Mouse (Mus musculus): ENCODE measurements around the gene AC161166.1. TPM values are rescaled to one million over a fixed set of nuclear protein-coding genes. Genes with fewer than 3 reads are reported as not detected.

AC161166.1 gene
- polyA plus RNA-seq, 1 experiment from 2014 or later = 0.37 TPM

DNA sequence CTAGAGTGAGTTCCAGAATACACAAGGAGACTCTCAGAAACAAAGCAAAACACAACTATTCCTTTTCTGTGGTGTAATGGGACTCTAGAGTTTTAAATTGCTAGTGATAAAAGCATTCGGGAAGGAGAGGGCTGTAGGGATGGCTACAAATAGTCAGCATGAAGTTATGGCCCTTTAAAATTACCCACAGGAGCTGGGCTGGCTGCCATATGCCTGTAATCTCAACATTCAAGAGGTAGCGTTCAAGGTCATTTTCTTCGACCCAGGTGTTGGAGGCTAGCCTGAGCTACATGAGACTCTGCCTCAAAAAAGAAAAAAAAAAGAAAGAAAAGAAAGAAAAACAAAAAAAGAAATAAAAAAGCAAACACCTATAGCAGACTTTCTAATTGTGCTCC, 6.2 kb downstream of the AC161166.1 start:
- H3K27ac ChIP-seq (ENCODE audit: poor library complexity, severe bottlenecking) = peak overlapping the region; percentile 96; the same call in 1 of the 2 replicates

GRCm38 (mm10) chr7:24505447-24506064, 6.7 kb downstream of the AC161166.1 start:
- no peak overlapping the region for H3K9ac ChIP-seq
- no peak overlapping the region for H3K4me3 ChIP-seq
- H3K36me3 ChIP-seq = no peaks in the 10 kb centered on the region
- no peak overlapping the region for H3K27ac ChIP-seq (ENCODE audit: poor library complexity, severe bottlenecking)
- peaks cover 7% of the 10 kb centered on the region for H3K9me3 ChIP-seq (replicated peaks)
- H3K4me1 ChIP-seq (replicated peaks) = peaks cover 25% of the 10 kb centered on the region
- H3K27me3 ChIP-seq (replicated peaks) = peaks cover 31% of the 10 kb centered on the region
- 27% methylated on average over 15 of the region's 15 CpGs for WGBS
- no peak for ATAC-seq (ENCODE audit: insufficient number of reproducible peaks, low FRiP score)
- peak overlapping the region; percentile 77 for H3K4me2 ChIP-seq

More for the DNA sequence above, 6.2 kb downstream of the AC161166.1 start:
- WGBS = 10% methylated on average over 3 of the region's 3 CpGs
- H3K9me3 ChIP-seq (replicated peaks) = peaks cover 1% of the 10 kb centered on the region; the same call in 1 of the 2 replicates
- H3K9ac ChIP-seq = no peak overlapping the region
- H3K4me2 ChIP-seq = peak overlapping the region; percentile 77
- peaks cover 26% of the 10 kb centered on the region for H3K27me3 ChIP-seq (replicated peaks)
- peaks cover 3% of the 10 kb centered on the region; the same call in 1 of the 2 replicates for H3K36me3 ChIP-seq
- ATAC-seq (ENCODE audit: insufficient number of reproducible peaks, low FRiP score) = no peak
- H3K4me3 ChIP-seq = peak overlapping the region; percentile 71
- H3K4me1 ChIP-seq (replicated peaks) = peaks cover 25% of the 10 kb centered on the region

- no peak overlapping the region for H3K27ac ChIP-seq (ENCODE audit: poor library complexity, severe bottlenecking)
- no peak for ATAC-seq (ENCODE audit: insufficient number of reproducible peaks, low FRiP score)
- WGBS = 21% methylated on average over 4 of the region's 4 CpGs
- H3K36me3 ChIP-seq = no peaks in the 10 kb centered on the region
- peaks cover 32% of the 10 kb centered on the region for H3K4me1 ChIP-seq (replicated peaks)
- no peak overlapping the region for H3K4me2 ChIP-seq
- H3K9me3 ChIP-seq (replicated peaks) = peaks cover 8% of the 10 kb centered on the region
- peaks cover 38% of the 10 kb centered on the region for H3K27me3 ChIP-seq (replicated peaks)
- no peak overlapping the region for H3K9ac ChIP-seq
- H3K4me3 ChIP-seq = no peak overlapping the region
Observed at GRCm38 (mm10) chr7:24504868-24505267, 7.4 kb downstream of the AC161166.1 start.

- Histone ChIP-seq H3K4me1 (replicated peaks) (peaks cover 38% of the 10 kb centered on the region), H3K4me2 (peak overlapping the region; percentile 9; the same call in 1 of the 2 replicates), H3K27ac (ENCODE audit: poor library complexity, severe bottlenecking) (no peak overlapping the region), H3K9ac (no peak overlapping the region), H3K9me3 (replicated peaks) (peaks cover 8% of the 10 kb centered on the region), H3K4me3 (no peak overlapping the region), H3K36me3 (no peaks in the 10 kb centered on the region), H3K27me3 (replicated peaks) (peaks cover 47% of the 10 kb centered on the region)
- ATAC-seq (ENCODE audit: insufficient number of reproducible peaks, low FRiP score) = no peak
- WGBS = 13% methylated on average over 7 of the region's 10 CpGs
Observed at GRCm38 (mm10) chr7:24504004-24504403, 8.3 kb downstream of the AC161166.1 start.

GRCm38 (mm10) chr7:24501492-24501891, 10.8 kb downstream of the AC161166.1 start:
- no peak for ATAC-seq (ENCODE audit: insufficient number of reproducible peaks, low FRiP score)
- no peak overlapping the region for H3K4me2 ChIP-seq
- no peak overlapping the region for H3K4me3 ChIP-seq
- H3K36me3 ChIP-seq = no peaks in the 10 kb centered on the region
- H3K9me3 ChIP-seq (replicated peaks) = peaks cover 11% of the 10 kb centered on the region
- peaks cover 70% of the 10 kb centered on the region for H3K27me3 ChIP-seq (replicated peaks)
- H3K9ac ChIP-seq = no peak overlapping the region
- H3K27ac ChIP-seq (ENCODE audit: poor library complexity, severe bottlenecking) = no peak overlapping the region
- 30% methylated on average over 21 of the region's 21 CpGs for WGBS
- H3K4me1 ChIP-seq (replicated peaks) = peaks cover 34% of the 10 kb centered on the region

- Histone ChIP-seq H3K9me3 (replicated peaks) (peaks cover 11% of the 10 kb centered on the region), H3K27ac (ENCODE audit: poor library complexity, severe bottlenecking) (no peak overlapping the region), H3K4me1 (replicated peaks) (peaks cover 32% of the 10 kb centered on the region), H3K36me3 (no peaks in the 10 kb centered on the region), H3K4me3 (no peak overlapping the region), H3K4me2 (no peak overlapping the region), H3K9ac (no peak overlapping the region), H3K27me3 (replicated peaks) (peaks cover 71% of the 10 kb centered on the region)
- WGBS = 18% methylated on average over 7 of the region's 7 CpGs
- no peak for ATAC-seq (ENCODE audit: insufficient number of reproducible peaks, low FRiP score)
Observed at GRCm38 (mm10) chr7:24500929-24501328, 11.3 kb downstream of the AC161166.1 start.

DNA sequence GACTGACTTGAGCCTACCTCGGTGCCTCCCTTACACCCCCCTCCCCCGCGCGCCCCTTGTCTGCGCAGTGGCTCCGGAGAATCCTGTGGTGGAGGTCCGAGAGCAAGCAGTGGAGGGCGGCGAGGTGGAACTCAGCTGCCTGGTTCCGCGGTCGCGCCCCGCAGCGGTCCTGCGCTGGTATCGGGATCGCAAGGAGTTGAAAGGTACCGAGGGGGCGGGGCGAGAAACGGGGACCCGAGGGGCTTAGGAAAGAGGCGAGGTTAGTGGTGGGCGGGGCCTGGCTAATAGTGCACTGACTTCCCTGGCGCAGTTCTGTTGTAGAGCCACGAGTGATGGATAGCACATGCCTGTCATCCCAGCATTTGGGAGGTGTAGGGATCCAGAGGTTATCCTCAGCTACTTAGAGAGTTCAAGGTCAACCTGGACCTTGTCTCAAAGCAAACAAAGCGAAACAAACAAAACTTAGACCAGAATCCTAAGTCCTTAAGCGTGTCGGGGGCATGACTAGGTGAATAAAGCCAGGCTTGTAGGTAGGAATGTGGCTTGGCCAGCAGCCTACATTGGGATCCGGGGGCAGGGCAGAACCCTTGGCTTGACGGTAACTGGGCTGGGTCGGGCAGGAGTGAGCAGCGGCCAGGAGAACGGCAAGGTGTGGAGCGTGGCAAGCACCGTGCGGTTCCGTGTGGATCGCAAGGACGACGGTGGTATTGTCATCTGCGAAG, 12.2 kb downstream of the AC161166.1 start:
- no peak overlapping the region for H3K9ac ChIP-seq

DNA sequence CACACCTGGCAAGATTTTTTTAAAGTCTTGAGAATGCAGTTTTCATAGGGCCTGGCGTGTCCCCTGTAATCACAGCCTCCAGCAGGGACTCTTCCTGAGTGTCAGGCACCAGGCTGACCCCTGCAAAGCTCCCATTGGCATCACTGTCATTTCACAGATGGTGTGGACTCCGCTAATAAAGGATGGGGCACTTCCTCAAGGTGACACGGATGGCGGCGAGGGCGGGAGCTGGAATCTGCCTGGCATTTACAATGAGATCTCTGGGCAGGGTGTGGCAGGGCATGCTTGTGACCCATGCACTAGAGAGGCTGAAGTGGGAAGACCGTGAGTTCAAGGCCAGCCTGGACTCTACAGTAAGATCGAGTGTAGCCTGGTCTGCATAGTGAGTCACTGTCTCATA, 24.0 kb downstream of the AC161166.1 start:
- H3K9me3 ChIP-seq (replicated peaks) = no peaks in the 10 kb centered on the region
- no peaks in the 10 kb centered on the region for H3K4me1 ChIP-seq (replicated peaks)
- H3K27ac ChIP-seq (ENCODE audit: poor library complexity, severe bottlenecking) = no peak overlapping the region
- no peak overlapping the region for H3K4me2 ChIP-seq
- no peak for ATAC-seq (ENCODE audit: insufficient number of reproducible peaks, low FRiP score)
- peaks cover 35% of the 10 kb centered on the region for H3K27me3 ChIP-seq (replicated peaks)
- no peaks in the 10 kb centered on the region for H3K36me3 ChIP-seq
- WGBS = 81% methylated on average over 8 of the region's 8 CpGs
- no peak overlapping the region for H3K4me3 ChIP-seq
- no peak overlapping the region for H3K9ac ChIP-seq

More for the DNA sequence above, 12.2 kb downstream of the AC161166.1 start:
- peak overlapping the region; percentile 70 for H3K4me2 ChIP-seq
- 9% methylated on average over 43 of the region's 43 CpGs for WGBS
- peaks cover 71% of the 10 kb centered on the region for H3K27me3 ChIP-seq (replicated peaks)
- H3K4me3 ChIP-seq = peak overlapping the region; percentile 45
- no peaks in the 10 kb centered on the region for H3K36me3 ChIP-seq
- H3K27ac ChIP-seq (ENCODE audit: poor library complexity, severe bottlenecking) = no peak overlapping the region
- peaks cover 11% of the 10 kb centered on the region for H3K9me3 ChIP-seq (replicated peaks)
- H3K4me1 ChIP-seq (replicated peaks) = peaks cover 23% of the 10 kb centered on the region
- no peak for ATAC-seq (ENCODE audit: insufficient number of reproducible peaks, low FRiP score)

DNA sequence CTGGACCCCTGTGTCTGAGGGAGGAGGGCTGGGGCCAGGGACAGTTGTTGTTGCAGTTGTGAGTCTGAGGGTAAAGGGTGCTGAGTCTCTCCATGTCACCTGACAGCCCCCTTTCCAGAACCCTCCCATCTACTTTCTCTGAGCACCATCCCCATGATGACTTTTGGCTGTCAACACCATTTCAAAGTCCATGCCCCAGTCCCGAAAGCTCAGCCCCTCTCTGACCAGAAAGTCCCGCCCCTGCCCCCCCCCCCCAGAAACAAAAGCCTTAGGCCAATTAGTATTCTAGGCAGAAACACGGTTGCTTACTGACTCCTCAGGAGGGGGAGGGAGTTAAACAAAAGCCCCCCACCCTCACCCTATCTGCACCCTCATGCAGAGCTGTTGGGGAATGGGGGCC, 24.9 kb downstream of the AC161166.1 start:
- 33% methylated on average over 3 of the region's 3 CpGs for WGBS
- no peak overlapping the region for H3K9ac ChIP-seq
- H3K4me3 ChIP-seq = no peak overlapping the region
- ATAC-seq (ENCODE audit: insufficient number of reproducible peaks, low FRiP score) = no peak
- H3K9me3 ChIP-seq (replicated peaks) = no peaks in the 10 kb centered on the region
- no peak overlapping the region for H3K4me2 ChIP-seq
- H3K27me3 ChIP-seq (replicated peaks) = peaks cover 44% of the 10 kb centered on the region
- no peak overlapping the region for H3K27ac ChIP-seq (ENCODE audit: poor library complexity, severe bottlenecking)
- no peaks in the 10 kb centered on the region for H3K36me3 ChIP-seq
- no peaks in the 10 kb centered on the region for H3K4me1 ChIP-seq (replicated peaks)

DNA sequence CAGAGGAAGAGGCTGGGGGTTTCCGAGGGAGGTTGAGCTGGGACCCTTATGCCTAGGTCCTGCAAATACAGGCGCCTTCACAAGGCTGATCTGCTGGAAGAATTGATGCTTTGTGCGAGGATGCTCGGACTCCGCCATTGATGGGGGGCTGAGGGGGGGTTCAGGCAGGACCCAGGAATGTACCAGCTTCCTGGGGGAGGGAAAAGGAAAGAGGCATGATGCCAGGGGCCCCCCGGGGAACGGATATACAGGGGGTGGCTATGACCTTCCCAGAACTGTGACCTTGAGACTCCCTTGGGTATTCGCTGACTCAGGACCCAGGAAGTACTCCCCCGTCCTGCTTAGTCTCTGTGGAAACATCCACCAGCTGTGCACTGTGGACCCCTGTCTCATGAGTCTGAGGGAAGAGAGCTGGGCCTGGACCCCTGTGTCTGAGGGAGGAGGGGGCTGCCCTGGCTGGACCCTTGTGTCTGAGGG, 25.6 kb downstream of the AC161166.1 start:
- no peak for ATAC-seq (ENCODE audit: insufficient number of reproducible peaks, low FRiP score)
- WGBS = 55% methylated on average over 9 of the region's 9 CpGs
- Histone ChIP-seq H3K36me3 (no peaks in the 10 kb centered on the region), H3K27me3 (replicated peaks) (peaks cover 51% of the 10 kb centered on the region), H3K4me3 (no peak overlapping the region), H3K4me2 (no peak overlapping the region), H3K4me1 (replicated peaks) (peaks cover under 1% of the 10 kb centered on the region), H3K27ac (ENCODE audit: poor library complexity, severe bottlenecking) (no peak overlapping the region), H3K9ac (no peak overlapping the region), H3K9me3 (replicated peaks) (no peaks in the 10 kb centered on the region)

DNA sequence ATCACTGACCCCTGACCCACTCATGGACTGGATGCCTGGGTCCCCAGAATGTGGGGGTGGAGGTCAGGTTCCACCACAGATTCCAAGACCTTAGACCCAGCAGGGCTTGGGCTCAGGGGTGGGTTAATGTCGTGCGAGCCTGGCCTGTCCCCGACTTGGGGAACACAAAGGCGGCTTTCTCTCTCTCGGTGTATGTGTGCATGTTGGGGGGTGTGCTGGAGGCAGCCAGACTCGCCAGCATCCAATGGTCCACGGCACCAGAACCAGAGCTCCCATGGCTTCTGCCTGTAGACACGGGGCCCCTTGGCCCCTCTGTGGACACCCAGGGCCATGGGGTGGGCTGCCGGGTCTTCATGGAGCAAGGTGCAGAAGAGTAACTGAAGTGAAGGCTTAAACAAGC, 26.8 kb downstream of the AC161166.1 start:
- WGBS = 69% methylated on average over 9 of the region's 9 CpGs
- H3K4me3 ChIP-seq = no peak overlapping the region

More for the DNA sequence above, 26.8 kb downstream of the AC161166.1 start:
- Histone ChIP-seq H3K36me3 (no peaks in the 10 kb centered on the region), H3K9me3 (replicated peaks) (no peaks in the 10 kb centered on the region), H3K4me1 (replicated peaks) (peaks cover 8% of the 10 kb centered on the region), H3K9ac (no peak overlapping the region), H3K4me2 (no peak overlapping the region), H3K27ac (ENCODE audit: poor library complexity, severe bottlenecking) (no peak overlapping the region), H3K27me3 (replicated peaks) (peaks cover 63% of the 10 kb centered on the region)
- ATAC-seq (ENCODE audit: insufficient number of reproducible peaks, low FRiP score) = no peak
